ENCODE assay signal across 18 mouse cellular contexts in genomic region chr1:134591773-134592172, GRCm38 (mm10). TPM values are rescaled to one million over a fixed set of nuclear protein-coding genes. Genes with fewer than 3 reads are reported as not detected.
DNase-seq lines count a peak whose midpoint lies in the region; ATAC-seq and TF ChIP-seq lines count a peak whose summit lies in the region.
"Had no signal": no experiment of that assay in that cellular context is flagged by ENCODE, and none has a peak within 500 bp of the region (broad histone marks: within the 10 kb centered on the region; RNA-seq: fewer than 3 reads in every experiment).

No protein-coding gene starts in this region.

- no peak for TF ChIP-seq EP300 in lung, postnatal 0 days (IDR thresholded peaks at IDR 0.05)

- no peaks in the 10 kb centered on the region for H3K4me1 ChIP-seq in intestine, postnatal 0 days (replicated peaks; ENCODE audit: control insufficient read depth, insufficient read depth, low read length)
- H3K4me1 ChIP-seq in intestine, embryonic 15.5 days (replicated peaks), result no peaks in the 10 kb centered on the region
- H3K4me1 ChIP-seq in lung, postnatal 0 days (ENCODE audit: insufficient read depth, low read depth, low read length), result no peaks in the 10 kb centered on the region
- H3K4me1 ChIP-seq: heart, embryonic 15.5 days; limb, embryonic 13.5 days had no signal

- no peak overlapping the region for H3K9ac ChIP-seq in intestine, postnatal 0 days (ENCODE audit: low read depth, low read length)
- H3K9ac ChIP-seq in intestine, embryonic 15.5 days, result no peak overlapping the region
- H3K9ac ChIP-seq in lung, postnatal 0 days (replicated peaks; ENCODE audit: low read depth), result no peak overlapping the region
- H3K9ac ChIP-seq: heart, embryonic 15.5 days; hindbrain, embryonic 14.5 days; limb, embryonic 13.5 days had no signal

- TF ChIP-seq CTCF in intestine, postnatal 0 days (IDR thresholded peaks at IDR 0.05; ENCODE audit: low read depth), result peak; percentile 52
- TF ChIP-seq CTCF in lung, postnatal 0 days (IDR thresholded peaks at IDR 0.05), result peak; percentile 48

- no peak for DNase-seq in lung, postnatal 0 days (ENCODE audit: low spot score)
- no peak for DNase-seq in lung, adult 18-20 months
- peak; percentile 22 for DNase-seq in NIH3T3 (ENCODE audit: low read depth)
- DNase-seq in naive thymus-derived CD4-positive, alpha-beta T cell, adult 2 months (ENCODE audit: low read depth), result peak; percentile 40
- no peak for DNase-seq in thymus, postnatal 4 days
- DNase-seq: cerebellum, adult 18-20 months; kidney, postnatal 14 days; lung, postnatal 14 days; midbrain, embryonic 14.5 days; right cerebral cortex, postnatal 25 days had no signal

- ATAC-seq in intestine, postnatal 0 days, result no peak
- ATAC-seq in intestine, embryonic 15.5 days, result no peak
- ATAC-seq in lung, postnatal 0 days, result no peak
- ATAC-seq: activated CD4-positive, CD25-positive, alpha-beta regulatory T cell, adult 4 months had no signal

- H3K27ac ChIP-seq in intestine, postnatal 0 days (ENCODE audit: low read depth, low read length), result no peak overlapping the region
- no peak overlapping the region for H3K27ac ChIP-seq in intestine, embryonic 15.5 days
- H3K27ac ChIP-seq in lung, postnatal 0 days (ENCODE audit: low read length), result no peak overlapping the region
- H3K27ac ChIP-seq: heart, embryonic 15.5 days; hindbrain, embryonic 14.5 days; limb, embryonic 13.5 days had no signal

- no peak overlapping the region for H3K4me2 ChIP-seq in intestine, postnatal 0 days (replicated peaks; ENCODE audit: low read depth)
- H3K4me2 ChIP-seq in intestine, embryonic 15.5 days (replicated peaks), result no peak overlapping the region
- H3K4me2 ChIP-seq in lung, postnatal 0 days (replicated peaks; ENCODE audit: low read depth, low read length), result no peak overlapping the region
- H3K4me2 ChIP-seq: heart, embryonic 15.5 days; hindbrain, embryonic 14.5 days; limb, embryonic 13.5 days had no signal

- H3K27me3 ChIP-seq in intestine, postnatal 0 days (replicated peaks; ENCODE audit: control insufficient read depth, insufficient read depth, low read length), result no peaks in the 10 kb centered on the region
- H3K27me3 ChIP-seq in intestine, embryonic 15.5 days (replicated peaks), result no peaks in the 10 kb centered on the region
- H3K27me3 ChIP-seq in lung, postnatal 0 days (replicated peaks; ENCODE audit: insufficient read depth, low read length), result no peaks in the 10 kb centered on the region
- H3K27me3 ChIP-seq: heart, embryonic 15.5 days; limb, embryonic 13.5 days had no signal

- H3K36me3 ChIP-seq in intestine, postnatal 0 days (ENCODE audit: control insufficient read depth, insufficient read depth), result peaks cover 15% of the 10 kb centered on the region
- peaks cover 9% of the 10 kb centered on the region for H3K36me3 ChIP-seq in intestine, embryonic 15.5 days
- H3K36me3 ChIP-seq in lung, postnatal 0 days (ENCODE audit: insufficient read depth, low read length), result peaks cover 24% of the 10 kb centered on the region

- H3K4me3 ChIP-seq in intestine, postnatal 0 days (ENCODE audit: low read depth, low read length), result no peak overlapping the region
- H3K4me3 ChIP-seq in intestine, embryonic 15.5 days (replicated peaks), result no peak overlapping the region
- no peak overlapping the region for H3K4me3 ChIP-seq in lung, postnatal 0 days (ENCODE audit: low read depth, low read length)
- H3K4me3 ChIP-seq: heart, embryonic 15.5 days; limb, embryonic 13.5 days had no signal

- 91% methylated on average over 2 of the region's 2 CpGs for WGBS in intestine, postnatal 0 days
- 91% methylated on average over 2 of the region's 2 CpGs for WGBS in intestine, embryonic 15.5 days
- 94% methylated on average over 2 of the region's 2 CpGs for WGBS in lung, postnatal 0 days

- H3K9me3 ChIP-seq in intestine, postnatal 0 days (ENCODE audit: control insufficient read depth), result no peaks in the 10 kb centered on the region
- no peaks in the 10 kb centered on the region for H3K9me3 ChIP-seq in intestine, embryonic 15.5 days
- no peaks in the 10 kb centered on the region for H3K9me3 ChIP-seq in lung, postnatal 0 days (ENCODE audit: low read length)
- H3K9me3 ChIP-seq: G1E; heart, embryonic 15.5 days; limb, embryonic 13.5 days had no signal

RNA-seq across cellular contexts. Expression of gene Kdm5b, which starts 31.8 kb away (rescaled TPM):
- 12.6 and 13.0 TPM in 2 replicates for polyA plus RNA-seq in intestine, postnatal 0 days (2015; fragmentation: Nextera tagmentation; extraction: Ambion mirVana)
- 35.0 and 38.7 TPM in 2 replicates for polyA plus RNA-seq in intestine, embryonic 15.5 days (2015; fragmentation: Nextera tagmentation; extraction: Ambion mirVana)
- 33.3 and 37.5 TPM in 2 replicates for polyA plus RNA-seq in lung, postnatal 0 days (2015; fragmentation: Nextera tagmentation; extraction: Ambion mirVana)

RNA-seq across cellular contexts. Expression of gene Mgat4e, which starts 42.3 kb away (rescaled TPM):
- polyA plus RNA-seq in intestine, postnatal 0 days (2015; fragmentation: Nextera tagmentation; extraction: Ambion mirVana), result not detected in 2 replicates
- polyA plus RNA-seq in intestine, embryonic 15.5 days (2015; fragmentation: Nextera tagmentation; extraction: Ambion mirVana), result not detected in 2 replicates
- not detected in 2 replicates for polyA plus RNA-seq in lung, postnatal 0 days (2015; fragmentation: Nextera tagmentation; extraction: Ambion mirVana)
- polyA plus RNA-seq: activated CD4-positive, CD25-positive, alpha-beta regulatory T cell, adult 4 months; G1E; heart, embryonic 15.5 days; hindbrain, embryonic 14.5 days; limb, embryonic 13.5 days; midbrain, embryonic 14.5 days; neural tube, embryonic 11.5 days had no signal

RNA-seq across cellular contexts. Expression of gene Syt2, which starts 54.7 kb away (rescaled TPM):
- 0.48 and 0.84 TPM in 2 replicates for polyA plus RNA-seq in intestine, postnatal 0 days (2015; fragmentation: Nextera tagmentation; extraction: Ambion mirVana)
- polyA plus RNA-seq in intestine, embryonic 15.5 days (2015; fragmentation: Nextera tagmentation; extraction: Ambion mirVana), result 0.87 and 2.0 TPM in 2 replicates
- 0.14 TPM in 2 replicates for polyA plus RNA-seq in lung, postnatal 0 days (2015; fragmentation: Nextera tagmentation; extraction: Ambion mirVana)
- polyA plus RNA-seq: G1E had no signal

Comparison
In these comparisons a context has a peak if more than half of its experiments do, and no peak if none do; other contexts are left out.
1. DNase-seq: peak in NIH3T3 (single experiment) and naive thymus-derived CD4-positive, alpha-beta T cell, adult 2 months (single experiment); none in lung, postnatal 0 days (single experiment), lung, adult 18-20 months (0 of 2) and thymus, postnatal 4 days (single experiment).